Mouse (Mus musculus) thymus, adult 2 months (tissue): ENCODE measurements around the gene Trim2. TPM values are rescaled to one million over a fixed set of nuclear protein-coding genes. Genes with fewer than 3 reads are reported as not detected.

Experiments used
- DNase-seq: peaks from one replicate; pipeline ENCODE4 v3.0.0; 2021
- H3K27ac ChIP-seq: fragments of 200-500 bp; 2 replicates; pipeline ENCODE4 v1.5.1; 2012; ENCODE audit warnings: low read length, control low read depth; ENCODE audit not compliant: control insufficient read depth, insufficient read depth
- H3K27me3 ChIP-seq: fragments of 200-500 bp; 2 replicates; pipeline ENCODE4 v1.6.1; 2012; ENCODE audit warnings: mild to moderate bottlenecking, low read length, moderate library complexity, mixed read lengths; ENCODE audit not compliant: control insufficient read depth, insufficient read depth
- H3K36me3 ChIP-seq: fragments of 200-500 bp; 2 replicates; pipeline ENCODE4 v1.6.1; 2012; ENCODE audit warnings: mild to moderate bottlenecking, low read length, moderate library complexity; ENCODE audit not compliant: control insufficient read depth, insufficient read depth
- H3K4me1 ChIP-seq: fragments of 200-500 bp; replicated peaks from 2 replicates; pipeline ENCODE4 v1.6.1; 2012; ENCODE audit warnings: low read length; ENCODE audit not compliant: control insufficient read depth, insufficient read depth
- H3K4me3 ChIP-seq: fragments of 200-500 bp; 2 replicates; pipeline ENCODE4 v1.5.1; 2012; ENCODE audit warnings: mild to moderate bottlenecking, low read length, control low read depth, moderate library complexity; ENCODE audit not compliant: control insufficient read depth, insufficient read depth
- CTCF ChIP-seq: fragments of 200-500 bp; IDR thresholded peaks from 2 replicates; pipeline ENCODE4 v1.5.1; 2012; ENCODE audit warnings: mild to moderate bottlenecking, control low read depth, low read length, moderate library complexity, borderline replicate concordance; ENCODE audit not compliant: control insufficient read depth, poor library complexity, insufficient read depth; ENCODE audit errors: extremely low read depth
- POLR2A ChIP-seq: fragments of 200-500 bp; IDR thresholded peaks from 2 replicates; pipeline ENCODE4 v1.6.1; 2012; ENCODE audit warnings: mild to moderate bottlenecking, low read length, control low read depth, moderate library complexity; ENCODE audit not compliant: control insufficient read depth, poor library complexity, insufficient read depth; ENCODE audit errors: extremely low read depth
- WGBS: fragments of 180-500 bp; shearing (Covaris S2); methylation state at CpG from one replicate; pipeline ENCODE4 v1.1.7; 2018; 5-methylcytosine and 5-hydroxymethylcytosine counted together
- polyA plus RNA-seq: library from polyadenylated mRNA; depleted of rRNA; stranded (reverse); fragments of >200 nt; gene quantifications from 2 replicates; pipeline ENCODE4 v1.2.3, GENCODE M21; 2012

Gene Trim2
- polyA plus RNA-seq, 1 experiment = 4.2 TPM

- H3K4me1 ChIP-seq = peaks cover 10% of the 10 kb centered on the region
- H3K36me3 ChIP-seq = no peaks in the 10 kb centered on the region
- no peaks in the 10 kb centered on the region for H3K27me3 ChIP-seq
- DNase-seq = no peak
- no peak overlapping the region for H3K27ac ChIP-seq
- no peak for TF ChIP-seq POLR2A
- no peak for TF ChIP-seq CTCF
- no peak overlapping the region for H3K4me3 ChIP-seq
- WGBS = 81% methylated on average over 8 of the region's 8 CpGs
Measured at GRCm38 (mm10) chr3:84335421-84336073, 28.9 kb upstream of the Trim2 start.

DNA sequence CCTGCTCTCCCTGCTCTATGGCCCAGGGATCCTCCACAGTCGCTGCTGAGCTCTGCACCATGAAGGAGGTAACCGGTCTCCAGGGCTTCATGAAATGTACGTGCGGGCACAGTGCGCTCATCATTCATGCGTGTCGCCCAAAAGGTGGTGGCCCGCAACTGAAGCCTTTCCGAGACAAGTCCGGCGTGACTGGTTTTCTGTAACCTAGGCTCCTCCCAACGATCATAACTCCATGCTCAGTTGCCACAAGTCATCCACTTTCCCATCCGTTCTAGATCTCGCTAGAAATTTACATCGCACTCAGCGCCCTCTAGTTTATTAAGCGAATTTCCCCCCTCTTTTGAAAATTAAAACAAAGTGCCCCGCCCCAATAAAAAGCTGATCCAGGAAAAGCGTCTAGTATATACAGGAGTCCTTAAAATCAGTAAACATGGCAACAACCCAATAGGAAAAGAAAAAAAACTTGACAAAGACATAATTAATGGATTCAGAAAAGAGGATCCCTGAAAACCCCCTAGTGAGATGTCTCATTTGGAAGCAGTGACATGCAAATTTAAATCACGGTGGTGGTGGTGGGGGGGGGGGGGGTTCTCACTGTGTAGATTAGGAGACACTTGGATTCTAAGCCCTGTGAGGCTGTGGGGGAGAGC lies 28.2 kb upstream of the Trim2 start:
- no peak overlapping the region for H3K4me3 ChIP-seq
- peaks cover 10% of the 10 kb centered on the region for H3K4me1 ChIP-seq
- 24% methylated on average over 20 of the region's 20 CpGs for WGBS

GRCm38 (mm10) chr3:84333400-84334349 lies 27.0 kb upstream of the Trim2 start:
- Histone ChIP-seq H3K4me1 (peaks cover 10% of the 10 kb centered on the region), H3K27ac (no peak overlapping the region), H3K36me3 (no peaks in the 10 kb centered on the region), H3K27me3 (no peaks in the 10 kb centered on the region), H3K4me3 (no peak overlapping the region)
- peak; percentile 60 for DNase-seq
- WGBS = 52% methylated on average over 22 of the region's 22 CpGs
- TF ChIP-seq POLR2A = no peak
- TF ChIP-seq CTCF = peak; percentile 56; the same call in 1 of the 2 replicates

More for the DNA sequence above, 28.2 kb upstream of the Trim2 start:
- DNase-seq = no peak
- Histone ChIP-seq H3K36me3 (no peaks in the 10 kb centered on the region), H3K27ac (no peak overlapping the region), H3K27me3 (no peaks in the 10 kb centered on the region)
- TF ChIP-seq CTCF = no peak
- no peak for TF ChIP-seq POLR2A

DNA sequence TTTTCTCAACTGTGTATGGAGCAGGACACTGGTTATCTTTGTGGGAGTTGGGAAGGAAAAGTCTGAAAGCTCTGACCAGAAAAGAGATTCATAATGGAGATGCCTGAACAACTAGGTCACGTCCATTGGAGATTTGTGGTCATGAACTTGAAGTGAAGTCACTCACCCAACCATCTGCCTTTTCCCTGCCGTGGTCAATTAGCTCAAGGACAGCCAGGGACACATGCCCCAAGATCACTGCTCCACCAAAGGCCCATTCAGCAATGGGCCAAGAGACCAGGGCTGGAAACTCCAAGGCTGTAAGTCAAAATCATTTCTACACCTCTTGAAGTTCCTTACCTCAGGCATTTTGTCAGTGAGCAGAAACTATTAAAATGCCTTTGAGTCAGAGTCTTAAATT lies 23.5 kb upstream of the Trim2 start:
- Histone ChIP-seq H3K4me1 (peaks cover 3% of the 10 kb centered on the region), H3K27me3 (no peaks in the 10 kb centered on the region)
- 94% methylated on average over 2 of the region's 2 CpGs for WGBS

GRCm38 (mm10) chr3:84324967-84325441 lies 18.3 kb upstream of the Trim2 start:
- Histone ChIP-seq H3K27me3 (no peaks in the 10 kb centered on the region), H3K4me3 (no peak overlapping the region), H3K27ac (no peak overlapping the region), H3K36me3 (no peaks in the 10 kb centered on the region), H3K4me1 (no peaks in the 10 kb centered on the region; the same call in 1 of the 2 replicates)
- WGBS = 93% methylated on average over 12 of the region's 12 CpGs
- TF ChIP-seq POLR2A = no peak
- no peak for TF ChIP-seq CTCF
- no peak for DNase-seq

More for the DNA sequence above, 23.5 kb upstream of the Trim2 start:
- DNase-seq = no peak
- no peaks in the 10 kb centered on the region for H3K36me3 ChIP-seq
- TF ChIP-seq POLR2A (no peak), CTCF (no peak)
- no peak overlapping the region for H3K4me3 ChIP-seq
- no peak overlapping the region for H3K27ac ChIP-seq

GRCm38 (mm10) chr3:84324478-84324877 lies 17.8 kb upstream of the Trim2 start:
- Histone ChIP-seq H3K36me3 (no peaks in the 10 kb centered on the region), H3K27ac (no peak overlapping the region), H3K27me3 (no peaks in the 10 kb centered on the region), H3K4me1 (no peaks in the 10 kb centered on the region; the same call in 1 of the 2 replicates), H3K4me3 (no peak overlapping the region)
- TF ChIP-seq POLR2A (no peak), CTCF (no peak)
- 17% methylated on average over 3 of the region's 3 CpGs for WGBS
- no peak for DNase-seq
